Mouse (Mus musculus): ENCODE data around the gene Tprn. TPM values are rescaled to one million over a fixed set of nuclear protein-coding genes. Genes with fewer than 3 reads are reported as not detected.
A peak's percentile ranks its signal among the peaks of the same experiment; 100 is the strongest.

Tprn gene
- polyA plus RNA-seq, 1 experiment from 2014 or later: 15.6 TPM

DNA sequence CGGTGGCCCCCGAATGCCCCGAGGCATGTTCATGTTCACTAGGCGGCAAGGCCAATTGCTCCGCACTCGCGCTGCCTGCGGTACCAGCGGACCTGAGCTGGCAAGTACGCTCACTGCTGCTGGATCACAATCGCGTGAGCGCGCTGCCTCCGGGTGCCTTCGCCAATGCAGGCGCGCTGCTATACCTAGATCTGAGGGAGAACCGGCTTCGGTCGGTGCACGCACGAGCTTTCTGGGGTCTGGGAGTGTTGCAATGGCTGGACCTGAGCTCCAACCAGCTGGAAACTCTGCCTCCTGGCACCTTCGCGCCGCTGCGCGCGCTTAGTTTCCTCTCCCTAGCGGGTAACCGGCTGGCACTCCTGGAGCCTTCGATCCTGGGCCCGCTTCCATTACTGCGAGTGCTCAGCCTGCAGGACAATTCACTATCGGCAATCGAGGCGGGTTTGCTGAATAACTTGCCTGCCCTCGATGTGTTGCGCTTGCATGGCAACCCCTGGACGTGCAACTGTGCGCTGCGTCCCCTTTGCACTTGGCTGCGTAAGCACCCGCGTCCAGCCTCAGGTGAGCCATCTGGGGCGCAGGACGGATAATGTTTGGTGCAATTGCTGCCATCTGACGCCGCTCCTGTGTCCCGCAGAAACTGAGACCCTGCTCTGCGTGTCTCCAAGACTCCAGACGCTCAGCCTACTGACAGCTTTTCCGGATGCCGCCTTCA, 27.8 kb downstream of the Tprn start:
- Histone ChIP-seq H3K27me3 (peaks cover 64% of the 10 kb centered on the region), H3K9ac (replicated peaks) (peak overlapping the region; percentile 19; the same call in 1 of the 2 replicates), H3K27ac (replicated peaks) (no peak overlapping the region), H3K4me1 (peaks cover 34% of the 10 kb centered on the region), H3K4me3 (peak overlapping the region; percentile 34), H3K36me3 (peaks cover 9% of the 10 kb centered on the region), H3K4me2 (replicated peaks) (peak overlapping the region; percentile 58), H3K9me3 (no peaks in the 10 kb centered on the region)
- peak; percentile 30 for ATAC-seq (replicated peaks)
- 2% methylated on average over 54 of the region's 54 CpGs for WGBS

DNA sequence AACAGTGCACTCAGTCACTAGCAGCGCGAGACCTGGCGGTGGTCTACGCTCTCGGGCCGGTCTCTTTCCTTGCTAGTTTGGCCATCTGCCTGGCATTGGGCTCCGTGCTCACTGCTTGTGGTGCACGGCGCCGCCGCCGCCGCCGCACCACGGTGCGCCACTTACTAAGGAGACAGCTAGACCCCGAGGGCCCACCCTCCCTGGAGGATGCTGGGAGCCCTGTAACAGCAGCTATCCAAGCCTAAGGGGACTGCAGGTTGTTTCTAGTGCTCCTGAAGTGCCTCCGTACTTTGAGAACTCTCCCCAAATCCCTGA, 28.4 kb downstream of the Tprn start:
- ATAC-seq (replicated peaks): no peak
- H3K27me3 ChIP-seq: peaks cover 64% of the 10 kb centered on the region
- WGBS: 1% methylated on average over 18 of the region's 18 CpGs
- peaks cover 4% of the 10 kb centered on the region; the same call in 1 of the 2 replicates for H3K36me3 ChIP-seq
- H3K4me2 ChIP-seq (replicated peaks): peak overlapping the region; percentile 58
- H3K4me3 ChIP-seq: peak overlapping the region; percentile 34
- 0 out of 2 replicates have a peak overlapping the region, but pooled peaks have one; percentile 19 for H3K9ac ChIP-seq (replicated peaks)
- no peaks in the 10 kb centered on the region for H3K9me3 ChIP-seq
- peaks cover 34% of the 10 kb centered on the region for H3K4me1 ChIP-seq
- H3K27ac ChIP-seq (replicated peaks): no peak overlapping the region

DNA sequence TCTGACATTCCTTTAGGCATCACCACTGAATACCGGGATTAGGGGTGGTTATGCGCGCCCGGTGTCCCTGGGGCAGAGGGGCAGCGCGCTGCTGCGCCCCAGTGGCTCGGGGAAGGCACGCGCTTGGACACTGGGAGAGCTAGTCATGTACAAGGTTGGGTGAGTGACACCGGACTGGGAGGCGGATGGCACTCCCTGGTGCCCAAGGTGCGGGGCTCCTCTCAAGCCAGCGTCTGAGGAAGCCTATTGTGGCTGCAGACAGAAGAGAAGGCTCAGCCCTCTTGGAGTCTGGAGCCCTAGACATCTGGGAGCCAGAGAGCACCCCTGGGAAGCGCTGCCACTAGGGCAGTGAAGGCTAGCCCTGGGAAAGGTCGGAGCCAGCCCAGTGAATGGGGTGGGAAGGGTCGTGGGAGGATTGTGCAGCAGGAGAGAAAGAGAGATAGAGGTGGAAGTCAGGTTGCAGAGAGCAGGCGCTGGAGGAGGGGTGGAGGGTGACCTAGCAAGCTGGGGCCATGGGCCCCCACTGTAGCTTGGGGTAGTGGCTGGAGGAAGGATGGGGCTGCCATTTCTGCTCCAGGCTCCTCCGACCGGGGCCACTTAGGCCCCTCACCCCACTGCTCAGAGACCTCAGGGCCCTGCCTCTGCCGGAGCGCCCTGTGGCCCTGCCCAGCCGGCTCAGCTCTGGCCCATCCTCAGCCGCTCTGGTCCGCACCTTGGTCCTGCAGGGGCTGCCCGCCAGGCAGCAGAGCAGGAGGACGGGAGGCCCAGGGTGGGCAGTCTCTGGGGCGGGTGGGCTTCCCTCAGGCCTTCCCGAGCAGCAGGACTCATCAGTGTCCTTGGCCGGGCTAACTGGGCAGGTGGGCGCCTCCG, 29.0 kb downstream of the Tprn start:
- Histone ChIP-seq H3K36me3 (no peaks in the 10 kb centered on the region), H3K4me3 (peak overlapping the region; percentile 34), H3K9ac (replicated peaks) (no peak overlapping the region), H3K27me3 (peaks cover 64% of the 10 kb centered on the region), H3K9me3 (no peaks in the 10 kb centered on the region), H3K4me2 (replicated peaks) (peak overlapping the region; percentile 58), H3K4me1 (peaks cover 34% of the 10 kb centered on the region), H3K27ac (replicated peaks) (no peak overlapping the region)
- no peak for ATAC-seq (replicated peaks)
- WGBS: 5% methylated on average over 31 of the region's 32 CpGs

DNA sequence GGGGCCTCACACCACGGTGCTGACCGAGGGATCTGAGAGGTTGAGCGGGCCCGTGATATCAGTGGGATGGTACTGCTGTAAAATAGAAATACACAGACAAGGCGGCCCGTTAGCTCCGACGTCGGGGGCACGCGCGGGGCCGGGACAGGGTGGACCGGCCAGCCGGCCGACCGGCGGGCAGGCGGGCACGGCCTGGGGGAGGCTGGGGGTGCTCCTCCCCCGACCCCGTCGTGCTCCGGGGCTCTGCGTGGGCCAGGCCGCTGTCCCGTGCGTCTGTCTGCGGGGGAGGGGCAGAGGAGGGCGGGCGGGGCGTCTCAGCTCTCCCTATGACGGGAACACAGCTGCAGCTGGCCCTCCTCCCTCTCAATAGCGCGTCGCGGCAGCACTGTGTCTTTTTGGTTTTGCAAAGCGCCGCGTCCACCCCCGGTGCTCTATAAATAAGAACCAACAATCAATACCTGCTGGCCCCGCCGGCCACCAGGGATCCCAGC, 29.7 kb downstream of the Tprn start:
- H3K36me3 ChIP-seq: no peaks in the 10 kb centered on the region
- no peak overlapping the region for H3K27ac ChIP-seq (replicated peaks)
- peak overlapping the region; percentile 26 for H3K4me3 ChIP-seq
- 4% methylated on average over 40 of the region's 43 CpGs for WGBS
- ATAC-seq (replicated peaks): 0 out of 2 replicates have a peak, but pooled peaks have one; percentile 39
- peaks cover 34% of the 10 kb centered on the region for H3K4me1 ChIP-seq
- H3K27me3 ChIP-seq: peaks cover 68% of the 10 kb centered on the region
- peak overlapping the region; percentile 38 for H3K4me2 ChIP-seq (replicated peaks)
- no peaks in the 10 kb centered on the region for H3K9me3 ChIP-seq
- peak overlapping the region; percentile 25; the same call in 1 of the 2 replicates for H3K9ac ChIP-seq (replicated peaks)

DNA sequence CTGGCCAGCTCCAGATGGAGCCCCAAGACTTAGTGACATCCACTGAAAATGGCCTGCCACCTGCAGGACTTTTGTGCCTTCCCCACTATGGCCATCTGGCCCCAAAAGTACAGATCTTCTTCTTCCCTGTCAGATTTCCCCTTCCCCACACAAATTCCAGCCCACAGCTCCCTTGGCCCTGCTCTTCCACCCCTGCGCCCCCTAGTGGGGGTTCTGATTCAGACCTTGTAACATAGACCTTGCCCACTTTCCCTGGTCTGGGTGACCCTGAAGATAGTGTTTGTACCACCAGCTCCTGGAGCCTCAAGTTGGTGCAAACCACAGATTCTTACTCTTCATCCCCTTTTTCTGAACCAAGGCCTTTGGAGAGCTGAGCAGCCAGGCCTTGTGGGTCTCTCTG, 30.4 kb downstream of the Tprn start:
- no peak overlapping the region for H3K4me2 ChIP-seq (replicated peaks)
- no peak overlapping the region for H3K4me3 ChIP-seq
- peaks cover 72% of the 10 kb centered on the region for H3K27me3 ChIP-seq
- peaks cover 34% of the 10 kb centered on the region for H3K4me1 ChIP-seq
- ATAC-seq (replicated peaks): no peak
- H3K9me3 ChIP-seq: no peaks in the 10 kb centered on the region
- H3K9ac ChIP-seq (replicated peaks): no peak overlapping the region
- H3K36me3 ChIP-seq: no peaks in the 10 kb centered on the region
- WGBS: 0% methylated on average over 1 of the region's 1 CpGs
- no peak overlapping the region for H3K27ac ChIP-seq (replicated peaks)

DNA sequence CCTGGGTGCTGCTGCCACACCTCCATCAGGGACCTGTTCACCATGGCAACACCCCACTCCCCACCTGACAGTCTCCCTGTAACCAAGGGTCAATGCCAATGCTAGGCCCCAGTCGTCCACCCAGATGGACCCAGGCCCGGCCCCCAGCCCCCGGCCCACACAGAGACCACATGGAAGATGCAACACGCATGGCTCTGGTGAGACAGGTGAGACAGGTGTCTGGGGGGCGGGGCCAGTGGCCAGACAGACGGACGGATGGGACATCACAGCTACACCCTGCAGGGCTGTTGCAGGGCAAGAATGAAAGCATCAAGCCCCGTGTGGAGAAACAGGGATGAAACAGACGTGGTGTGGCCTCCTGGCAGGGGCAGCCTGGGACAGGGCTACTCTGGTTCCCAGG, 31.3 kb downstream of the Tprn start:
- no peak overlapping the region for H3K4me2 ChIP-seq (replicated peaks)
- WGBS: 74% methylated on average over 9 of the region's 9 CpGs
- H3K27me3 ChIP-seq: peaks cover 70% of the 10 kb centered on the region
- no peak overlapping the region for H3K27ac ChIP-seq (replicated peaks)
- H3K9ac ChIP-seq (replicated peaks): no peak overlapping the region
- no peak overlapping the region for H3K4me3 ChIP-seq
- no peaks in the 10 kb centered on the region for H3K9me3 ChIP-seq
- ATAC-seq (replicated peaks): no peak
- peaks cover 34% of the 10 kb centered on the region for H3K4me1 ChIP-seq
- H3K36me3 ChIP-seq: no peaks in the 10 kb centered on the region

DNA sequence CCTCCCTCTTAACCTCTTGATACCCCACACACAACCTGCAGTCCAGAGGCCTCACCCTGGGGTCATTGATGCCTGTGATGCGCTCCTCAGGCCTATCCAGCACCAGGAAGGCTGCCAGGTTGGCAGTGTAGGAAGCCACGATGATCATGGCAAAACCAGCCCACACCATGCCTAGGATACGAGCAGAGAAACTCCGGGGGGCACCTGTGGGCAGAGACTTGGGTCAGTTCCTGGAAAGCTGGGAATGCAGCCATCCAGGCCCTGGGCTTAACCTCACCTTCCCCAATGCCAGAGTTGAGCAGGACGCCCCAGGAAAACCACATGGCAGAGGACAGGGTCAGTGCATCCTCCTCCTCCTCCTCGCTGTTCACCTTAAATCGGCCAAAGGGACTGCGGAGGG, 34.7 kb downstream of the Tprn start:
- H3K27ac ChIP-seq (replicated peaks): no peak overlapping the region
- no peaks in the 10 kb centered on the region for H3K9me3 ChIP-seq
- H3K27me3 ChIP-seq: peaks cover 41% of the 10 kb centered on the region
- no peak overlapping the region for H3K4me2 ChIP-seq (replicated peaks)
- no peak overlapping the region for H3K4me3 ChIP-seq
- peaks cover 7% of the 10 kb centered on the region for H3K4me1 ChIP-seq
- 83% methylated on average over 8 of the region's 8 CpGs for WGBS
- no peak for ATAC-seq (replicated peaks)
- H3K36me3 ChIP-seq: no peaks in the 10 kb centered on the region; the same call in 1 of the 2 replicates
- no peak overlapping the region for H3K9ac ChIP-seq (replicated peaks)

DNA sequence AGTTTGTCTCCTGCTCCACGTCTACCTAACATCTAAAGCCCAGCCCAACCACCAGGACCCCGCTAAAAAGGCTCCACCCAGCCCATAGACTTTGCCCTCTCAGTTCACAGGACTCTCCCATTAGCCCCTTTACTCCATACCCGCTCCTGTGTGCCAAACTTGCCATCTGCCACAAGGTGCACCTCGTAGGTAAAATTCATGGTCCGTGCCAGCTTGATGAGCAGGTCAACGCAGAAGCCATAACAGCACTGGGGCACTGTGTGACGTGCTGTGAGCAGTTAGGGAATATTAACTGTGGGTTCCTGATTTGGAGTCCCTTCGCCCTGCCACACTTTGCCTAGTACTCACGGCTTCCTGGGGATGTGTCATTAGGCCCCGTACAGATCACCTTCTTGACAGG, 35.6 kb downstream of the Tprn start:
- H3K4me1 ChIP-seq: no peaks in the 10 kb centered on the region

DNA sequence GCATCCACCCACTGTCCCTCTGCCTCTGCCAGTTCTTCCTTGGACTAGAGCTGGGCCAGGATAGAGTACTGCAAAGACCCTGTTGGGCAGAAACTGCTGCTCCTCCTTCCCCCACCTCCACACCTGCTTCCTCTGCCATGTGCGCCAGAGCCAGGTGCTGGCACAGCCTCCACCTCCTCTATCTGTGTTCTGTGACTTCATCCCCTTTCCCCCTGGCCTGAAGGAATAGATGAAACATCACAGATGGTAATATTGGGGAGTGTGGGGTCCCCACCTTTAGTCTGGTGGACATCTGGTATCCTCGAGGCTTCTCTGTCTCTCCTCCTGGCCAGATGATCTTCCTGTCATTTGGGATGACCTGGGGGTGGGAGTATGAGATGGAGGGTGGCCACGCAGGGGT, 41.0 kb downstream of the Tprn start:
- Histone ChIP-seq H3K36me3 (no peaks in the 10 kb centered on the region; the same call in 1 of the 2 replicates), H3K27me3 (peaks cover 43% of the 10 kb centered on the region)

More for the DNA sequence above, 35.6 kb downstream of the Tprn start:
- H3K9me3 ChIP-seq: no peaks in the 10 kb centered on the region
- H3K4me3 ChIP-seq: no peak overlapping the region
- H3K4me2 ChIP-seq (replicated peaks): no peak overlapping the region
- ATAC-seq (replicated peaks): no peak
- peaks cover 31% of the 10 kb centered on the region for H3K27me3 ChIP-seq
- 81% methylated on average over 10 of the region's 10 CpGs for WGBS
- no peak overlapping the region for H3K27ac ChIP-seq (replicated peaks)
- no peak overlapping the region for H3K9ac ChIP-seq (replicated peaks)
- no peaks in the 10 kb centered on the region; the same call in 1 of the 2 replicates for H3K36me3 ChIP-seq

DNA sequence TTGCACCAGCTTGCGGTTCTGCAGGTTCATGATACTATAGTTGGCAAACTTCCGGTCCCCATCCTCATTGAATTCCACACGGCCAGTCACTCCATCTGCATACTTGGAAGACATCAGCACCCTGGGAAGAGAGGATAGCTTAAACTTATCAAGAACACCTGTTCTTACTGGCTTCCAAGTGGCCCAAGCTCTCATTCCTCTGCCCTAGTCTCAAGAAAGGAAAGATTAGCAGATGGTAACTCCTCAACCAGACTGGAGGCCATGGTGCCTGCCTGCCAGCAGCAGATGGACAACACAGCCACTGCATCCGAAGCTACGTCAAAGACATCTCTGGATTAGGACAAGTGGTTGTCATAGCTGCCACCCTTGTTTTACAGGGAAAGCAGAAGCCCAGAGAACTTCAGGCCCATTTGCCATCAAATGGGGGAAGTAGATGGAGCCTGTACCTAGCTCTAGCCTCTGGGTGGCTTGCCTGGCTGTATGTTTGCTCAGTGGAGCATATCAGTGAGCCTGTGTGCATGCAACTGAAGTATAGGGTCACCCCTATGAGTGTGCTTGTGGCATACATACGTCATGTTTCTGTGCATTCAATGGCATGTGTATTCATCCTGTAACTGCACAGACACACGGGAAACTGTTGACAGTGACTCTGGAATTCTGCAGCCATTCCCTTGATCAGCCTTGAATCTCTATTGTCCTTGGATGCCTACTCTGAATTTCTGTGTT, 41.7 kb downstream of the Tprn start:
- WGBS: 78% methylated on average over 7 of the region's 7 CpGs
- peaks cover 48% of the 10 kb centered on the region for H3K27me3 ChIP-seq
- H3K36me3 ChIP-seq: no peaks in the 10 kb centered on the region; the same call in 1 of the 2 replicates

More for the DNA sequence above, 41.0 kb downstream of the Tprn start:
- Histone ChIP-seq H3K9me3 (no peaks in the 10 kb centered on the region), H3K4me2 (replicated peaks) (no peak overlapping the region), H3K4me1 (peaks cover 9% of the 10 kb centered on the region), H3K9ac (replicated peaks) (no peak overlapping the region), H3K4me3 (no peak overlapping the region), H3K27ac (replicated peaks) (no peak overlapping the region)
- 72% methylated on average over 3 of the region's 3 CpGs for WGBS
- ATAC-seq (replicated peaks): no peak

DNA sequence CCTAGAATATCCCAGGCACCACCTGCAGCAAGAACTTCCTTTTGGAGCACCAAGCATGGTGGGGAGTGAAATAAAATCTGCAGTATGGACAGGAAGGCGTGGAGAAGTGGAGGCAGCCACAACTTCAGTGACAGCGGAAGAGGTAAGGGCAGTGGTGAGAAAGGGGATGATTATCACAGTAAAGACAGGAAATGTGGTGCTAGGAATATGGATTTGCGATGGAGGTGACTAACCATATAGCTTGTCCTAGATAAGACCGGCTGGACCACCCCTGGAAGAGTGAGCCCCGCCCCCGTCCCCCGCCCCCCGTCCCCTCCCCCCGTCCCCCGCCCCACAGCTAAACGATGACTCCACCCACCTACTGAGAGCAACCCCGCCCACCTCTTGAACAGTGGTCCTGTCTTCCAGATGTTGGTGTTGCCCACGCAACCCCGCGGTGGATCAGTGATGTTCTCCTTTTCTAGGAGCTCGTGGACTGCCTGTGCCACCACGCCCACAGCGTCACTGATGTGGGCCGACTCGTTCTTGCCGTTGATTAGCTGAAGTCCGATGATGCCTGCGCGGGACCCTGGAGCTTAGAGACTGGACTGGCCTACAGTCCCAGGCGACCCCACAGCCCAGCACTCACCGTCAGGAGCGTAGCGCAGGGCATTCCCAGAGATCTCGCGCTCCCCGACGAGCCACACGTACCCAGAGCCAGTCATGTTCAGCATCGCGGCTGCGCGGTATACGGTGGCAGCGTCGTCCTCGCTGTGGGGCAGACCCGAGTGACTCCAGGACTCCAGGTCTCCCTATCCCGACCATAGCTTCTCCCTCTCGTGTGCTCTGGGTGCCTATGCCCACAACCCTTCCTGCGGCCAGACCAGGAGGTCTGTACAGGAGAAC, 42.5 kb downstream of the Tprn start:
- peak overlapping the region; percentile 58 for H3K9ac ChIP-seq (replicated peaks)
- peak overlapping the region; percentile 13; the same call in 1 of the 2 replicates for H3K27ac ChIP-seq (replicated peaks)
- H3K4me2 ChIP-seq (replicated peaks): peak overlapping the region; percentile 78
- WGBS: 2% methylated on average over 45 of the region's 45 CpGs
- H3K4me3 ChIP-seq: peak overlapping the region; percentile 52
- no peaks in the 10 kb centered on the region; the same call in 1 of the 2 replicates for H3K36me3 ChIP-seq
- peaks cover 56% of the 10 kb centered on the region for H3K27me3 ChIP-seq
- ATAC-seq (replicated peaks): peak; percentile 80
- peaks cover 9% of the 10 kb centered on the region for H3K4me1 ChIP-seq
- H3K9me3 ChIP-seq: no peaks in the 10 kb centered on the region

More for the DNA sequence above, 41.7 kb downstream of the Tprn start:
- Histone ChIP-seq H3K4me1 (peaks cover 9% of the 10 kb centered on the region), H3K4me2 (replicated peaks) (peak overlapping the region; percentile 78), H3K9me3 (no peaks in the 10 kb centered on the region), H3K27ac (replicated peaks) (no peak overlapping the region), H3K9ac (replicated peaks) (0 out of 2 replicates have a peak overlapping the region, but pooled peaks have one; percentile 58), H3K4me3 (peak overlapping the region; percentile 52)
- peak; percentile 47 for ATAC-seq (replicated peaks)

Data from forebrain, embryonic 15.5 days (tissue).